Mouse (Mus musculus) A20 (cell line): ENCODE results near the gene Akap13.
"Not testable (repeated sequence)": the region's sequence is repeated elsewhere in the genome, so short reads cannot be mapped to it uniquely, and the experiment has no call there.

ENCODE experiments used
- DNase-seq: peaks from one replicate; pipeline ENCODE4 v3.0.0-alpha.2; 2011; ENCODE audit warnings: low read depth, low spot score

The Akap13 gene

GRCm38 (mm10) chr7:75596058-75596748 lies 140.9 kb downstream of the Akap13 start:
- DNase-seq = peak; percentile 83

GRCm38 (mm10) chr7:75597840-75598239 lies 142.5 kb downstream of the Akap13 start:
- DNase-seq = no peak

- DNase-seq = no peak
Measured at GRCm38 (mm10) chr7:75600360-75601075, 145.2 kb downstream of the Akap13 start.

GRCm38 (mm10) chr7:75607248-75607647 lies 151.9 kb downstream of the Akap13 start:
- no peak for DNase-seq

- peak; percentile 53 for DNase-seq
Measured at GRCm38 (mm10) chr7:75608716-75609115, 153.4 kb downstream of the Akap13 start.

- peak; percentile 77 for DNase-seq
Measured at GRCm38 (mm10) chr7:75609456-75610262, 154.3 kb downstream of the Akap13 start.

GRCm38 (mm10) chr7:75610391-75610790 lies 155.1 kb downstream of the Akap13 start:
- DNase-seq = peak; percentile 78

GRCm38 (mm10) chr7:75611261-75611950 lies 156.1 kb downstream of the Akap13 start:
- no peak for DNase-seq

- DNase-seq = no peak
Measured at GRCm38 (mm10) chr7:75612000-75612682, 156.8 kb downstream of the Akap13 start.

- DNase-seq = no peak
Measured at GRCm38 (mm10) chr7:75612683-75613053, 157.3 kb downstream of the Akap13 start.

- no peak for DNase-seq
Measured at GRCm38 (mm10) chr7:75613240-75613639, 157.9 kb downstream of the Akap13 start.

GRCm38 (mm10) chr7:75614826-75615225 lies 159.5 kb downstream of the Akap13 start:
- DNase-seq = no peak

- DNase-seq = not testable (repeated sequence)
Measured at GRCm38 (mm10) chr7:75617246-75617645, 161.9 kb downstream of the Akap13 start.

GRCm38 (mm10) chr7:75618699-75619098 lies 163.4 kb downstream of the Akap13 start:
- no peak for DNase-seq

GRCm38 (mm10) chr7:75619875-75620274 lies 164.5 kb downstream of the Akap13 start:
- no peak for DNase-seq

GRCm38 (mm10) chr7:75620395-75620960 lies 165.1 kb downstream of the Akap13 start:
- DNase-seq = no peak

GRCm38 (mm10) chr7:75620976-75621375 lies 165.6 kb downstream of the Akap13 start:
- no peak for DNase-seq

GRCm38 (mm10) chr7:75627831-75628230 lies 172.5 kb downstream of the Akap13 start:
- DNase-seq = no peak

GRCm38 (mm10) chr7:75629669-75630068 lies 174.3 kb downstream of the Akap13 start:
- no peak for DNase-seq

GRCm38 (mm10) chr7:75632941-75633340 lies 177.6 kb downstream of the Akap13 start:
- DNase-seq = no peak

GRCm38 (mm10) chr7:75633393-75633792 lies 178.1 kb downstream of the Akap13 start:
- no peak for DNase-seq
